Comparison of ENCODE assay signal across 8 mouse cellular contexts in the genomic region with DNA sequence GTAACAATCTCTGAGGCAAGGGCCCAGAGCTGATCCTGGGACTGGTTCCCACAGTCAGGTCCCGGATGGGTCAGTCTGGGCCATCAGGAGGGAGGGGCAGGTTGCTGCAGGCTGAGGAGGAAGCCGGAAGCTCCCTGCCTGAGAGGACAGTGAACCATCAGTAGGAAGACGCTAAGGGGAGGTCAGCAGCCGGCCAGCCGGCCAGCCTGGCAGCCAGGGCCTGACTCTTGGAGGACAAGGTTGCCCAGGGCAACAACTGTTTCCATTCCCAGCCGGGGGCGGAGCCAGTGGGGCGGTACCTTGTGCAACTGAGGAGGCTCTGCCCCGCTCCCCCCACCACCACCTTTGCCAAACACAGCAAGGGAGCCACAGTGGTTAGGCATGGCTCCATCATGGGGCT. TPM values are rescaled to one million over a fixed set of nuclear protein-coding genes. Genes with fewer than 3 reads are reported as not detected.
A peak's percentile ranks its signal among the peaks of the same experiment; 100 is the strongest.
DNase-seq lines count a peak whose midpoint lies in the region; ATAC-seq lines count a peak whose summit lies in the region.
"Had no signal": no experiment of that assay in that cellular context is flagged by ENCODE, and none has a peak within 500 bp of the region (broad histone marks: within the 10 kb centered on the region; RNA-seq: fewer than 3 reads in every experiment).

No protein-coding gene starts in this region.

- H3K4me1 ChIP-seq in hindbrain, embryonic 11.5 days (replicated peaks; ENCODE audit: control insufficient read depth, insufficient read depth, low read length): peaks cover 4% of the 10 kb centered on the region; the same call in 1 of the 2 replicates
- peaks cover 7% of the 10 kb centered on the region for H3K4me1 ChIP-seq in limb, embryonic 12.5 days (replicated peaks)
- H3K4me1 ChIP-seq in neural tube, embryonic 11.5 days (ENCODE audit: control insufficient read depth, insufficient read depth, low read length): peaks cover 5% of the 10 kb centered on the region

- no peaks in the 10 kb centered on the region for H3K36me3 ChIP-seq in hindbrain, embryonic 11.5 days (ENCODE audit: control insufficient read depth, insufficient read depth, low read length)
- H3K36me3 ChIP-seq in limb, embryonic 12.5 days: no peaks in the 10 kb centered on the region
- no peaks in the 10 kb centered on the region for H3K36me3 ChIP-seq in neural tube, embryonic 11.5 days (ENCODE audit: control insufficient read depth, insufficient read depth, low read length)

- H3K27ac ChIP-seq in hindbrain, embryonic 11.5 days (ENCODE audit: low read depth, low read length): no peak overlapping the region
- no peak overlapping the region for H3K27ac ChIP-seq in limb, embryonic 12.5 days
- 0 out of 2 replicates have a peak overlapping the region, but pooled peaks have one; percentile 53 for H3K27ac ChIP-seq in neural tube, embryonic 11.5 days (ENCODE audit: low read depth, low read length)

- 2% methylated on average over 9 of the region's 9 CpGs for WGBS in hindbrain, embryonic 11.5 days
- 5% methylated on average over 9 of the region's 9 CpGs for WGBS in limb, embryonic 12.5 days
- WGBS in neural tube, embryonic 11.5 days: 3% methylated on average over 9 of the region's 9 CpGs

- no peak overlapping the region for H3K4me2 ChIP-seq in hindbrain, embryonic 11.5 days (replicated peaks; ENCODE audit: low read depth, low read length)
- H3K4me2 ChIP-seq in limb, embryonic 12.5 days: no peak overlapping the region
- H3K4me2 ChIP-seq in neural tube, embryonic 11.5 days (ENCODE audit: low read depth): no peak overlapping the region

- ATAC-seq in hindbrain, embryonic 11.5 days (ENCODE audit: low FRiP score): peak; percentile 56
- 0 out of 2 replicates have a peak, but pooled peaks have one; percentile 23 for ATAC-seq in limb, embryonic 12.5 days (ENCODE audit: insufficient number of reproducible peaks, insufficient read depth, low FRiP score, low TSS enrichment, low read depth)
- ATAC-seq in neural tube, embryonic 11.5 days (ENCODE audit: insufficient read depth, low FRiP score, low TSS enrichment): 0 out of 2 replicates have a peak, but pooled peaks have one; percentile 38
- ATAC-seq in inflammation-experienced regulatory T-cells, adult 6 months: no peak

- H3K9me3 ChIP-seq in hindbrain, embryonic 11.5 days (ENCODE audit: control insufficient read depth, low read length): no peaks in the 10 kb centered on the region
- H3K9me3 ChIP-seq in limb, embryonic 12.5 days: no peaks in the 10 kb centered on the region
- H3K9me3 ChIP-seq in neural tube, embryonic 11.5 days (ENCODE audit: control insufficient read depth, low read length): no peaks in the 10 kb centered on the region

- H3K27me3 ChIP-seq in hindbrain, embryonic 11.5 days (ENCODE audit: control insufficient read depth, insufficient read depth, low read length): no peaks in the 10 kb centered on the region; the same call in 1 of the 2 replicates
- peaks cover 3% of the 10 kb centered on the region; the same call in 1 of the 2 replicates for H3K27me3 ChIP-seq in limb, embryonic 12.5 days
- no peaks in the 10 kb centered on the region for H3K27me3 ChIP-seq in neural tube, embryonic 11.5 days (ENCODE audit: control insufficient read depth, insufficient read depth, low read length)

- peak; percentile 93 for DNase-seq in Muller cell, postnatal 12 days (ENCODE audit: inconsistent ontology term)
- DNase-seq in adrenal gland, adult 8-10 months: peak; percentile 74
- DNase-seq in gastrocnemius, adult 18-20 months (ENCODE audit: low spot score): peak; percentile 68
- DNase-seq in hindbrain, embryonic 11.5 days (ENCODE audit: low spot score): peak; percentile 69
- DNase-seq in neural tube, embryonic 11.5 days (ENCODE audit: low spot score): peak; percentile 63

- no peak overlapping the region for H3K4me3 ChIP-seq in hindbrain, embryonic 11.5 days (ENCODE audit: low read depth, low read length)
- no peak overlapping the region for H3K4me3 ChIP-seq in limb, embryonic 12.5 days (replicated peaks)
- no peak overlapping the region for H3K4me3 ChIP-seq in neural tube, embryonic 11.5 days (ENCODE audit: low read depth, low read length)

- H3K9ac ChIP-seq in hindbrain, embryonic 11.5 days (ENCODE audit: low read depth, low read length): 0 out of 2 replicates have a peak overlapping the region, but pooled peaks have one; percentile 4
- H3K9ac ChIP-seq in limb, embryonic 12.5 days (replicated peaks): peak overlapping the region; percentile 12; the same call in 1 of the 2 replicates
- H3K9ac ChIP-seq in neural tube, embryonic 11.5 days (ENCODE audit: low read length): peak overlapping the region; percentile 40; the same call in 1 of the 2 replicates

RNA-seq across cellular contexts. Expression of a gene that starts 5.1 kb away (rescaled TPM):
- total RNA-seq in adrenal gland, adult 8-10 months (2022): 10 to 100 TPM in 3 of 4 experiments, 1 to 10 TPM in 1; 9.0 to 14.0 (median 12.8) TPM
- total RNA-seq in gastrocnemius, adult 18-20 months (2021): 10 to 100 TPM; 60.2 to 82.9 TPM
- 3.6 and 4.6 TPM in 2 replicates for polyA plus RNA-seq in hindbrain, embryonic 11.5 days (2014; fragmentation: Nextera tagmentation; extraction: Ambion mirVana)
- 0.15 TPM in 1 of 2 replicates, not detected in the other for polyA plus RNA-seq in limb, embryonic 12.5 days (2016; fragmentation: Nextera tagmentation; extraction: Ambion mirVana)
- 1.7 and 1.9 TPM in 2 replicates for polyA plus RNA-seq in neural tube, embryonic 11.5 days (2014; fragmentation: Nextera tagmentation; extraction: Ambion mirVana)
- polyA plus RNA-seq in inflammation-experienced regulatory T-cells, adult 6 months (2017; shearing (Covaris generic)): not detected

RNA-seq across cellular contexts. Expression of a gene that starts 25.6 kb away (rescaled TPM):
- 1 to 10 TPM in 2 of 4 experiments, under 1 TPM in 2; 0.58 to 1.5 (median 1.2) TPM for total RNA-seq in adrenal gland, adult 8-10 months (2022)
- 10 to 100 TPM; 11.4 to 11.8 TPM for total RNA-seq in gastrocnemius, adult 18-20 months (2021)
- polyA plus RNA-seq in hindbrain, embryonic 11.5 days (2014; fragmentation: Nextera tagmentation; extraction: Ambion mirVana): 0.10 TPM in 1 of 2 replicates, not detected in the other
- polyA plus RNA-seq in limb, embryonic 12.5 days (2016; fragmentation: Nextera tagmentation; extraction: Ambion mirVana): 0.05 TPM in 2 replicates
- polyA plus RNA-seq in neural tube, embryonic 11.5 days (2014; fragmentation: Nextera tagmentation; extraction: Ambion mirVana): 0.32 and 0.42 TPM in 2 replicates
- not detected for polyA plus RNA-seq in inflammation-experienced regulatory T-cells, adult 6 months (2017; shearing (Covaris generic))

RNA-seq across cellular contexts. Expression of a gene that starts 38.7 kb away (rescaled TPM):
- total RNA-seq in adrenal gland, adult 8-10 months (2022): under 1 TPM in 3 of 4 experiments, not detected in 1; 0.35 to 0.38 (median 0.38) TPM
- under 1 TPM in 1 of 2 experiments, not detected in 1; 0.14 TPM for total RNA-seq in gastrocnemius, adult 18-20 months (2021)
- 0.40 and 0.96 TPM in 2 replicates for polyA plus RNA-seq in hindbrain, embryonic 11.5 days (2014; fragmentation: Nextera tagmentation; extraction: Ambion mirVana)
- 1.8 and 1.9 TPM in 2 replicates for polyA plus RNA-seq in limb, embryonic 12.5 days (2016; fragmentation: Nextera tagmentation; extraction: Ambion mirVana)
- 0.61 and 1.0 TPM in 2 replicates for polyA plus RNA-seq in neural tube, embryonic 11.5 days (2014; fragmentation: Nextera tagmentation; extraction: Ambion mirVana)
- not detected for polyA plus RNA-seq in inflammation-experienced regulatory T-cells, adult 6 months (2017; shearing (Covaris generic))

RNA-seq across cellular contexts. Expression of a gene that starts 48.5 kb away (rescaled TPM):
- not detected for total RNA-seq in adrenal gland, adult 8-10 months (2022)
- total RNA-seq in gastrocnemius, adult 18-20 months (2021): under 1 TPM in 1 of 2 experiments, not detected in 1; 0.14 TPM
- 0.13 TPM in 1 of 2 replicates, not detected in the other for polyA plus RNA-seq in hindbrain, embryonic 11.5 days (2014; fragmentation: Nextera tagmentation; extraction: Ambion mirVana)
- polyA plus RNA-seq in limb, embryonic 12.5 days (2016; fragmentation: Nextera tagmentation; extraction: Ambion mirVana): 0.14 and 0.41 TPM in 2 replicates
- polyA plus RNA-seq in neural tube, embryonic 11.5 days (2014; fragmentation: Nextera tagmentation; extraction: Ambion mirVana): 0.12 TPM in 1 of 2 replicates, not detected in the other
- not detected for polyA plus RNA-seq in inflammation-experienced regulatory T-cells, adult 6 months (2017; shearing (Covaris generic))
- total RNA-seq: left cerebral cortex, postnatal 10 days had no signal

RNA-seq across cellular contexts. Expression of a gene that starts 56.1 kb away (rescaled TPM):
- 10 to 100 TPM; 13.1 to 16.3 (median 15.3) TPM for total RNA-seq in adrenal gland, adult 8-10 months (2022)
- total RNA-seq in gastrocnemius, adult 18-20 months (2021): 1 to 10 TPM; 4.8 to 5.5 TPM
- polyA plus RNA-seq in hindbrain, embryonic 11.5 days (2014; fragmentation: Nextera tagmentation; extraction: Ambion mirVana): 10.1 and 11.9 TPM in 2 replicates
- polyA plus RNA-seq in limb, embryonic 12.5 days (2016; fragmentation: Nextera tagmentation; extraction: Ambion mirVana): 14.1 and 15.1 TPM in 2 replicates
- 11.7 and 14.1 TPM in 2 replicates for polyA plus RNA-seq in neural tube, embryonic 11.5 days (2014; fragmentation: Nextera tagmentation; extraction: Ambion mirVana)
- 10 to 100 TPM in 2 of 3 experiments, 1 to 10 TPM in 1; 8.3 to 14.8 (median 13.3) TPM for polyA plus RNA-seq in inflammation-experienced regulatory T-cells, adult 6 months (2017; shearing (Covaris generic))
